Mouse (Mus musculus) myocyte (in vitro differentiated cells): Measurements from ENCODE around the gene Slc4a1.

Experiments
- E2F4 ChIP-seq: IDR thresholded peaks from one replicate; pipeline ENCODE4 v1.6.1; 2011; ENCODE audit warnings: mild to moderate bottlenecking, control low read depth, moderate library complexity; ENCODE audit not compliant: insufficient read depth
- MAX ChIP-seq: IDR thresholded peaks from one replicate; pipeline ENCODE4 v1.6.1; 2011; ENCODE audit warnings: low read depth, mild to moderate bottlenecking, control low read depth
- MYOD1 ChIP-seq, 3 experiments: IDR thresholded peaks; one replicate each; pipeline ENCODE4 v1.6.1; 2011; ENCODE audit warnings: control low read depth in 2 of 3, low read depth in 2 of 3, mild to moderate bottlenecking in 2 of 3, moderate library complexity in 1 of 3; ENCODE audit not compliant: insufficient read length in 2 of 3, control insufficient read depth in 1 of 3
- POLR2A ChIP-seq: IDR thresholded peaks from one replicate; pipeline ENCODE4 v1.6.1; 2011; ENCODE audit warnings: low read depth, mild to moderate bottlenecking, control low read depth, moderate library complexity; ENCODE audit not compliant: insufficient read length
- TCF12 ChIP-seq: IDR thresholded peaks from one replicate; pipeline ENCODE4 v1.6.1; 2011; ENCODE audit warnings: mild to moderate bottlenecking, control low read depth; ENCODE audit not compliant: poor library complexity, insufficient read depth, severe bottlenecking
- USF1 ChIP-seq: IDR thresholded peaks from one replicate; pipeline ENCODE4 v1.6.1; 2011; ENCODE audit warnings: low read depth, mild to moderate bottlenecking, control low read depth, moderate library complexity

DNA sequence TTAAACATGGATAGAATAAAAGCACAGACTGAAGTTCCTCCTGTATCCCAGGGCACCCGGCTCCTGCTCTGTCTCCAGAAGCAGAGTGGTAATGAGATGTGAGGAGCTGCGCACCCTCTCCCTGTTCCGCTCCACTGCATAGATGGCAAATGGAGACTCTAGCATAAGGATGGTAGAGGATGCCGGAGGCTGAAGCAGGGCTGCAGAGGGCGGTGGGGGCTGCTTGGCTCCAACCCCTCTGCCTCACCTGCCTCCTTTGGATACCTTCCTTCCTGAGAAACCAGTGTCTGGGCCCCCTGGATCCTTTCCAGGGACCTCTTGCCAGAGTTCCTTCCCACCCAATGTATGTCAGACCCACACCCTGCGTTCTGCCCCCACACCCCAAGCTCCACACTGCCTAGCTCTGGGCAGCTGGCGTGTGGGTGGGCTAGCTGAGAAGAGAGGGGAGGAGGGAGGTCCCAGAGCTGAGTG lies 30.7 kb upstream of the Slc4a1 start:
- TF ChIP-seq POLR2A (no peak), MAX (no peak), USF1 (no peak), TCF12 (no peak), MYOD1 (IDR thresholded peaks at IDR 0.05; ENCODE audit: control insufficient read depth in 1 of 3, insufficient read length in 2 of 3, low read depth in 2 of 3) (peak in 1 of 3 experiments; percentile 38), E2F4 (no peak)
